Mouse (Mus musculus): Measurements from ENCODE around the gene Pts. TPM values are rescaled to one million over a fixed set of nuclear protein-coding genes. Genes with fewer than 3 reads are reported as not detected.

The Pts gene
- polyA plus RNA-seq, 1 experiment from 2014 or later: 91.6 TPM

DNA sequence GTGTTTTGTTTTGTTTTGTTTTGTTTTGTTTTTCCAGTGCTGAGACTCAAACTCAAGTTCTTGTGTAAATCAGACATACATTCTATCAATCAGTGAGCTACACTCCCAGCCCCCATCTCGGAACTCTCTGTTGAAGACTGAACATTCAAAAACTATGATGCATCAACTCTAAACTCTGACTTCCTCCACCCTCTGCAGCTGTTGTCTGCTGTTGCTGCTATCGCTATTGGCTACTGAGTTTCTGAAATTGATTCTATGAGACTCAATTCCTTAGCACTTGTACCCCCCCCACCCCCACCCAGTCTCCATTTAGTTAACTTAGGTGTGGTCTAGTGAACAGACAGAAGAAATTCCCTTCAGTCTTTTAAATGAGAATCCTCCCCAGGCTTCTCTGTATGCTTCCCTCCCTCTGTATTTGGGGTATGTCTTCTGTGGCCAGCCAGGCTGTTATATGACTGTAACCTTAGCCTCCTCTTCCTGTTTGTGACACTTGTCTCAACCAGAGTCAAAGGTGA, 36.9 kb downstream of the Pts start:
- no peak overlapping the region for H3K27ac ChIP-seq (ENCODE audit: low read length)
- ATAC-seq (replicated peaks; ENCODE audit: extremely low read depth, insufficient read depth, low FRiP score): no peak
- H3K36me3 ChIP-seq (ENCODE audit: control insufficient read depth, insufficient read depth): no peaks in the 10 kb centered on the region
- peaks cover 9% of the 10 kb centered on the region for H3K4me1 ChIP-seq (ENCODE audit: control insufficient read depth, insufficient read depth, low read length)
- no peak overlapping the region for H3K4me3 ChIP-seq (ENCODE audit: low read length)
- WGBS: 63% methylated on average over 2 of the region's 2 CpGs
- H3K27me3 ChIP-seq (ENCODE audit: control insufficient read depth, insufficient read depth, low read length): no peaks in the 10 kb centered on the region; the same call in 1 of the 2 replicates
- H3K4me2 ChIP-seq (ENCODE audit: low read depth, low read length): no peak overlapping the region
- H3K9me3 ChIP-seq (replicated peaks; ENCODE audit: control insufficient read depth, low read length): no peaks in the 10 kb centered on the region
- no peak overlapping the region for H3K9ac ChIP-seq (ENCODE audit: low read length)

DNA sequence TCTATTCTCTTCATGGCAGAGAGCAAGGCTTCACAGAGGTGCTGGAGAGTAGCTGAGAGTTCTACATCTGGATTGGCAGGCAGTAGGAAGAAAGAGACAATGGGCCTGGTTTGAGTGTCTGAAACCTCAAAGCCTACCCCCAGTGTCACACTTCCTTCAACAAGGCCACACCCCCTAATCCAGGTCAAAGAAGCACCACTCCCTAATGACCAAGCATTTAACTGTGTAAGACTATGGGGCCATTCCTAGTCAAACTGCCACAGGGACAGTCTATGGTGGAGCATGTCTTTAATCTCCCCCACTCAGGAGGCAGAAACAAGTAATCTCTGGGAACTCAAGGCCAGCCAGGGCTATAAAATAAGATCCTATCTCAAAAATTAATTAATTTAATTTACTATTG, 37.7 kb downstream of the Pts start:
- Histone ChIP-seq H3K9me3 (replicated peaks; ENCODE audit: control insufficient read depth, low read length) (no peaks in the 10 kb centered on the region), H3K27ac (ENCODE audit: low read length) (no peak overlapping the region), H3K27me3 (ENCODE audit: control insufficient read depth, insufficient read depth, low read length) (no peaks in the 10 kb centered on the region; the same call in 1 of the 2 replicates), H3K4me1 (ENCODE audit: control insufficient read depth, insufficient read depth, low read length) (peaks cover 2% of the 10 kb centered on the region; the same call in 1 of the 2 replicates), H3K4me2 (ENCODE audit: low read depth, low read length) (no peak overlapping the region), H3K9ac (ENCODE audit: low read length) (no peak overlapping the region), H3K4me3 (ENCODE audit: low read length) (no peak overlapping the region), H3K36me3 (ENCODE audit: control insufficient read depth, insufficient read depth) (no peaks in the 10 kb centered on the region)
- no peak for ATAC-seq (replicated peaks; ENCODE audit: extremely low read depth, insufficient read depth, low FRiP score)

DNA sequence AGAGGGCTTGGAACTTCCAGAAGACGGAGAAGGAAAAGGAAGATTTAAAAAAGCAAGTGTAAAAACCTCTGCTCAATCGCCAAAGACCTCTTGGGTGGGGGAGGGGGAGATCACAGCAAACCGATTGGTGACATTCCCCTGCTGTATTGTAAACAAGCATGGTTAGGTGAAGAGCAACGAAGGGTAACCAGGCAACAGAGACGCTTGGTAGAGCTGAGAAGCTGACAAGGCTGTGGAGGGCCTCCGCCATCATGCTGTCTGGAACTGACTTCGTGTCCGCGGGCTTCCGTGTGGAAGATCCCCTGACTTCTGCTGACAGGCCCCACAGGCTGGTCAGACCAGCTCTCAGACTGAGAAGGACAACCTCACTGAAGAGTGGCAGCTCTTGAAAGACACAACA, 43.0 kb downstream of the Pts start:
- 0 out of 2 replicates have a peak, but pooled peaks cover 2% of the 10 kb centered on the region for H3K4me1 ChIP-seq (ENCODE audit: control insufficient read depth, insufficient read depth, low read length)
- ATAC-seq (replicated peaks; ENCODE audit: extremely low read depth, insufficient read depth, low FRiP score): no peak
- WGBS: 18% methylated on average over 10 of the region's 10 CpGs
- H3K27ac ChIP-seq (ENCODE audit: low read length): no peak overlapping the region
- H3K27me3 ChIP-seq (ENCODE audit: control insufficient read depth, insufficient read depth, low read length): no peaks in the 10 kb centered on the region; the same call in 1 of the 2 replicates
- no peak overlapping the region for H3K9ac ChIP-seq (ENCODE audit: low read length)
- H3K9me3 ChIP-seq (replicated peaks; ENCODE audit: control insufficient read depth, low read length): no peaks in the 10 kb centered on the region
- peak overlapping the region; percentile 11 for H3K4me3 ChIP-seq (ENCODE audit: low read length)
- H3K4me2 ChIP-seq (ENCODE audit: low read depth, low read length): peak overlapping the region; percentile 39
- H3K36me3 ChIP-seq (ENCODE audit: control insufficient read depth, insufficient read depth): no peaks in the 10 kb centered on the region

DNA sequence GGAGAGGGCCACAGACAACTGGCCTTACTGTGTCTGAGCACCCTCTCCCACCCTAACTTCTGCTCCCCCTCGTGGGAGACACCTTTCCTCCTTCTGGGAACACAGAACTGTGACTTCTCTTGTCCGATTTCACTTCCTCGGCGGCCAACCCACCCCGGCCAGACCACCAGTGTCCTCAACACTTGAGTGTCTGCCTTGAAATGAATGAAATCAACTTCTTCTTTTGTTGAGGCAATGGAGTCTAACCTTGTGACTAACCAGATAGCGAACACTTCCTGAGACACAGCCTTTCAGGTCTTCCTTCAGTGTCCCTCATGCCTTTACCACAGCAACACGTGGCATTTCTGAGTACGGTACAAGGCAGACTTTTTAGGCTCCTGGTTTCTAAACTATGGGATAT, 45.8 kb downstream of the Pts start:
- 77% methylated on average over 8 of the region's 8 CpGs for WGBS
- H3K27me3 ChIP-seq (ENCODE audit: control insufficient read depth, insufficient read depth, low read length): no peaks in the 10 kb centered on the region; the same call in 1 of the 2 replicates
- no peak for ATAC-seq (replicated peaks; ENCODE audit: extremely low read depth, insufficient read depth, low FRiP score)

DNA sequence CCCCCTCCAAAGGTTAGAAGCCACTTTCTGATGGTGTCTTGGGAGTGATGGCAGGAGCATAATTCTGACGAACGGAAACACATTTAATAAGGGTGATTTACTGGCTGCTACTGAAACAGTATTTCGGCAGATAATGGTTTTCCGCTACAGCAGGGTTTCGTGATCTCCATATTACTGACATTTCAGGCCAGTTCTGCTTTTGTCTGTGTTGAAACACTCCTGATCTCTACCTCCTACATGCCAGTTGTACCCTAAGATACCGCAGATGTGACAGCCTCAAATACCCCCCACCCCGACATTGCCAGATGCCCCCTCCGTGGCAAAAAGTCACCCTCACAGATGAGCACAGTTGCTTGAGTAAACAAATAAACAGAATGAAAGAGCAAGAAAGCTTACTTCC, 49.0 kb downstream of the Pts start:
- no peaks in the 10 kb centered on the region; the same call in 1 of the 2 replicates for H3K27me3 ChIP-seq (ENCODE audit: control insufficient read depth, insufficient read depth, low read length)
- 26% methylated on average over 8 of the region's 8 CpGs for WGBS
- ATAC-seq (replicated peaks; ENCODE audit: extremely low read depth, insufficient read depth, low FRiP score): no peak
- no peak overlapping the region for H3K27ac ChIP-seq (ENCODE audit: low read length)
- H3K4me2 ChIP-seq (ENCODE audit: low read depth, low read length): no peak overlapping the region
- no peak overlapping the region for H3K9ac ChIP-seq (ENCODE audit: low read length)
- H3K9me3 ChIP-seq (replicated peaks; ENCODE audit: control insufficient read depth, low read length): no peaks in the 10 kb centered on the region
- H3K4me1 ChIP-seq (ENCODE audit: control insufficient read depth, insufficient read depth, low read length): 0 out of 2 replicates have a peak, but pooled peaks cover 6% of the 10 kb centered on the region
- no peak overlapping the region for H3K4me3 ChIP-seq (ENCODE audit: low read length)
- no peaks in the 10 kb centered on the region for H3K36me3 ChIP-seq (ENCODE audit: control insufficient read depth, insufficient read depth)

More for the DNA sequence above, 45.8 kb downstream of the Pts start:
- Histone ChIP-seq H3K27ac (ENCODE audit: low read length) (no peak overlapping the region), H3K9ac (ENCODE audit: low read length) (no peak overlapping the region), H3K4me2 (ENCODE audit: low read depth, low read length) (no peak overlapping the region), H3K4me1 (ENCODE audit: control insufficient read depth, insufficient read depth, low read length) (0 out of 2 replicates have a peak, but pooled peaks cover 9% of the 10 kb centered on the region), H3K4me3 (ENCODE audit: low read length) (no peak overlapping the region), H3K36me3 (ENCODE audit: control insufficient read depth, insufficient read depth) (no peaks in the 10 kb centered on the region), H3K9me3 (replicated peaks; ENCODE audit: control insufficient read depth, low read length) (no peaks in the 10 kb centered on the region)

DNA sequence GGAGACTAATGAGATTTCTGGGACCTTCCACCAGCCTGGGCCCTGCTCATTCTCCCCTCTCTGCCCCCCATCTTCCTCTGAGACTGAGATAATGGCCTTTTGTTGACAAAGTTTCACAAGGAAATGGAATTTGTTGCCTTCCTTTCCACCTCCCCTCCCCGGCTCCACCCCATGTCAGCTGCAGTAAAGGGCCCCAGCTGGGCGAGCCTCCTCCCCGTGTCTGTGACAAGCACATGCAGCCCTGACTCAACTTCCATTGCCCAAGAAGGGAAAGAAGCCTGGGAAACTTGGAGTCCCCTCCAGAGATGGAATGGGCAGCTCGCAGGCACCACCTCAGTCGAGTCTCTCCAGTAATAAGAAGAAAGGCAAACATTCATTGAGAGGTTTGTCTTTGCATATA, 49.7 kb downstream of the Pts start:
- WGBS: 12% methylated on average over 5 of the region's 5 CpGs
- Histone ChIP-seq H3K4me2 (ENCODE audit: low read depth, low read length) (no peak overlapping the region), H3K27me3 (ENCODE audit: control insufficient read depth, insufficient read depth, low read length) (no peaks in the 10 kb centered on the region; the same call in 1 of the 2 replicates), H3K36me3 (ENCODE audit: control insufficient read depth, insufficient read depth) (no peaks in the 10 kb centered on the region), H3K27ac (ENCODE audit: low read length) (no peak overlapping the region), H3K9ac (ENCODE audit: low read length) (no peak overlapping the region), H3K9me3 (replicated peaks; ENCODE audit: control insufficient read depth, low read length) (no peaks in the 10 kb centered on the region), H3K4me3 (ENCODE audit: low read length) (no peak overlapping the region), H3K4me1 (ENCODE audit: control insufficient read depth, insufficient read depth, low read length) (0 out of 2 replicates have a peak, but pooled peaks cover 6% of the 10 kb centered on the region)
- ATAC-seq (replicated peaks; ENCODE audit: extremely low read depth, insufficient read depth, low FRiP score): no peak

DNA sequence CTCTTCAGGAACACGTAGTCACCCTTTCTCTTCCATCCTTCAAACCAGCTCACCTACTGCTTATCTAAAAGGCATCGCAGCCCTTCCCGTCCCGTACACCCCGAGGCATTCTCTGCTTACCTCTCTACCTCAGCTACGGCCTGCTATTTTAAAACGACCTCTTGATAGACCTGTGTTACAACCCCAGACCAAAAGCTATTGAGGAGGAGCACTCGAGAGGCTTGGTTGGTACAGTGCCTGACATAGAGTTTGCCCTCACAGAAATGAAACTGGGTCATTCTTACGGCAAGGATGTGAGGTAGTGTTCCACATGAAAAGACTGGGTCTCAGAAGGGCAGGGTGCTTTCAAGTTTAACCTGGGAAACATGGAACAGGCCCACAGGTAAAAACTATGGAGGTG, 51.3 kb downstream of the Pts start:
- no peak overlapping the region for H3K9ac ChIP-seq (ENCODE audit: low read length)
- H3K27me3 ChIP-seq (ENCODE audit: control insufficient read depth, insufficient read depth, low read length): no peaks in the 10 kb centered on the region
- 68% methylated on average over 9 of the region's 9 CpGs for WGBS
- 0 out of 2 replicates have a peak, but pooled peaks cover 6% of the 10 kb centered on the region for H3K4me1 ChIP-seq (ENCODE audit: control insufficient read depth, insufficient read depth, low read length)
- no peaks in the 10 kb centered on the region for H3K36me3 ChIP-seq (ENCODE audit: control insufficient read depth, insufficient read depth)
- no peak for ATAC-seq (replicated peaks; ENCODE audit: extremely low read depth, insufficient read depth, low FRiP score)
- H3K4me3 ChIP-seq (ENCODE audit: low read length): no peak overlapping the region
- H3K4me2 ChIP-seq (ENCODE audit: low read depth, low read length): no peak overlapping the region
- H3K9me3 ChIP-seq (replicated peaks; ENCODE audit: control insufficient read depth, low read length): no peaks in the 10 kb centered on the region
- no peak overlapping the region for H3K27ac ChIP-seq (ENCODE audit: low read length)

DNA sequence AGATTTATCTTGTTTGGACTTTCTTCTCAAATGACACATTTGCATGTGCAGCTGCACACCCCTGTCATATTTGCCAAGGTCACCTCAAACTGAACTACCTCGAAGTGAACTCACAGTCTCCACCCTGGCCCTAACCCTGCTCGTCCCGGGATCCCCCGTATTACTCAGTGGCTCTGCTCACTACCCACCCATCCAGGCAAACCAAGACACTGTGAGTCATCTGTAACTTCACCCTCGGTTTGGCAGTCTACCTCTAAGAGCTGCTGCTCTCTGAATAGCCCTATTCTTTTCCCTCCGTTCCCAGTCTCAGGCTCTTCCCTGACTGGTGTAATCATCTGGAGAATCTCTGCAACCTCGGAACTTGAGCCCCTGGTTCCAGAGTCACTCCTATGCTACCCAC, 51.9 kb downstream of the Pts start:
- H3K36me3 ChIP-seq (ENCODE audit: control insufficient read depth, insufficient read depth): no peaks in the 10 kb centered on the region

DNA sequence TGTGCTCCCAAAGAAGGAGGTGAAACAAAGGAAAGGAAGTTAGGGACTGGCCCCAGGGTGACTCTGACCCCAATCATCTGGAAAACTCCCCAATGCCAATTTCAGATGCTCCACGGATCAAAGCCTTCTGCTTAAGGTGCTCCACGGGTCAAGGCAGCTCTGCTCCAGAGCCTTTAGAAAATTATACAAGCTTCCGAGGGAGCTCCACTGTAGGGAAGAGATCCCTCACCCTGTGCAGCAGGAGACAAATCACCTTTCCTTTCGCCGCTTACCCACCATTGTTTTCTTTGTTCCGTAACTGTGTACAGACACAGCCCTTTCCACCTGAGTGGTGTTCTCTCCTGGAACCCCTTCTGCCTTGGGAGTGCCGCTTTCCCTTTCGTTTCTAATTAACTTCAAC, 52.8 kb downstream of the Pts start:
- 75% methylated on average over 8 of the region's 8 CpGs for WGBS
- no peak overlapping the region for H3K4me3 ChIP-seq (ENCODE audit: low read length)
- no peaks in the 10 kb centered on the region for H3K36me3 ChIP-seq (ENCODE audit: control insufficient read depth, insufficient read depth)
- H3K4me2 ChIP-seq (ENCODE audit: low read depth, low read length): no peak overlapping the region
- H3K27me3 ChIP-seq (ENCODE audit: control insufficient read depth, insufficient read depth, low read length): no peaks in the 10 kb centered on the region
- no peak overlapping the region for H3K27ac ChIP-seq (ENCODE audit: low read length)
- H3K4me1 ChIP-seq (ENCODE audit: control insufficient read depth, insufficient read depth, low read length): peaks cover 10% of the 10 kb centered on the region; the same call in 1 of the 2 replicates
- no peaks in the 10 kb centered on the region for H3K9me3 ChIP-seq (replicated peaks; ENCODE audit: control insufficient read depth, low read length)
- no peak overlapping the region for H3K9ac ChIP-seq (ENCODE audit: low read length)
- ATAC-seq (replicated peaks; ENCODE audit: extremely low read depth, insufficient read depth, low FRiP score): no peak

More for the DNA sequence above, 51.9 kb downstream of the Pts start:
- Histone ChIP-seq H3K4me2 (ENCODE audit: low read depth, low read length) (no peak overlapping the region), H3K9ac (ENCODE audit: low read length) (no peak overlapping the region), H3K4me1 (ENCODE audit: control insufficient read depth, insufficient read depth, low read length) (peaks cover 8% of the 10 kb centered on the region; the same call in 1 of the 2 replicates), H3K9me3 (replicated peaks; ENCODE audit: control insufficient read depth, low read length) (no peaks in the 10 kb centered on the region), H3K27ac (ENCODE audit: low read length) (no peak overlapping the region), H3K4me3 (ENCODE audit: low read length) (no peak overlapping the region), H3K27me3 (ENCODE audit: control insufficient read depth, insufficient read depth, low read length) (no peaks in the 10 kb centered on the region)
- 48% methylated on average over 7 of the region's 7 CpGs for WGBS
- ATAC-seq (replicated peaks; ENCODE audit: extremely low read depth, insufficient read depth, low FRiP score): no peak
